Mouse (Mus musculus): ENCODE measurements around the gene Pyroxd2. TPM values are rescaled to one million over a fixed set of nuclear protein-coding genes. Genes with fewer than 3 reads are reported as not detected.

The Pyroxd2 gene
- polyA plus RNA-seq, 1 experiment from 2014 or later = 0.46 TPM

DNA sequence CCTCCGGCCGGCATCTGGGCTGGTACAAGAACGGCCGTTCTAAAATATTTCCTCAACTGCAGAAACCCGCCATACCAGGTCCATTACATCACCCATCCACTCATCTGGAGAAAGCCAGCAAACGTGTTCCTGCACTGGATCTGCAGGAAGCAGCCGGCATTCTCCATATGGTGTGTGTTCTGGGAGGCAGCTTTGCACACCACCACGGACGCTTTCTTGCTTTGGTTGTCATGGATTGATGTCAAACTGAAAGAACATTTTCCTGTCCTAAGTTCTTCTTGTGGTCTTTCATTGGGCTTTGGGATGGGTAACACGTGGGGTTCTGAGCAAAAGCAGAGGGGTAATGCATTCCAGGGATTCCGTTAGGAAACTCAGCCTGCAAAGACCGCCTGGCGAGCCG is 10.7 kb downstream of the Pyroxd2 start:
- peaks cover 26% of the 10 kb centered on the region for H3K4me1 ChIP-seq
- no peaks in the 10 kb centered on the region for H3K27me3 ChIP-seq (ENCODE audit: low read depth, poor library complexity, severe bottlenecking)
- no peak overlapping the region for H3K27ac ChIP-seq (replicated peaks)
- 83% methylated on average over 14 of the region's 14 CpGs for WGBS
- H3K36me3 ChIP-seq = no peaks in the 10 kb centered on the region
- no peak overlapping the region for H3K4me3 ChIP-seq
- H3K9me3 ChIP-seq (replicated peaks) = no peaks in the 10 kb centered on the region
- no peak for DNase-seq (ENCODE audit: low spot score)

DNA sequence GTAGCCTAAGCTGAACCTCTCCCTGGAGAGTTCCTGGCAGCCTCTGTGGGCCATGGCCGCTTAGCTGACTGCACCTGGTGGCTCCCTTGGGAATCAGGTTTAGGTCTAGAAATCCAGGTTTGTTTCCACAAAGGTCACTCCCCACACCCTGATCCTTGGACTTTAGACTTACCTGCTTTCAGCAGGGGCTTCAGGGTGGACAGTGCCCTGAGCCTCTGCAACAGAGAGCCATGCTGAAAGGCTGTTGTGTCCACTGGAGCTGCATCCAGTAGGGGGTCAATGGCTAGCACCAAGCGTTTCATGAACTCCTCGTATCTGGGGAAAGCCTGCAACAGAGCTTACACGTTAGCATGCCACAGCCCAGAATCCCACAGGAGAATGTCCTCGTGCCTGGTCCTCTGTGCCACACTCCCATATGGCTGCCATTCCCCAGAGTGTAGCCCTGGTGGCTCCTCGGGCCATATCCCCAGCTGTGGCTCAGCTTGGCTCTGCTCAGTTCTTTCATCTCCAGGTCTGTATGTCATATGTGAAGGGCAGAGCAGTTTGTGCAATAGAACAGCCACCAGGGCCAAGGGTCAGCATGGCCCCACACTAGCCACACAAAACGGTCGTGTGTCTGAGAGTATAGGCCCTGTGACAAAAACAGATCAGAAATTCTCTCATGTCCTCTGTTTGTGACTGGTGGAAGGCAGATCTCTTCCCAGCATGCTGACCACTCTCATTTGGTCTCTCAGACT is 12.2 kb downstream of the Pyroxd2 start:
- H3K36me3 ChIP-seq = no peaks in the 10 kb centered on the region
- 73% methylated on average over 8 of the region's 8 CpGs for WGBS
- H3K27me3 ChIP-seq (ENCODE audit: low read depth, poor library complexity, severe bottlenecking) = no peaks in the 10 kb centered on the region; the same call in 1 of the 2 replicates
- no peak overlapping the region for H3K4me3 ChIP-seq
- no peaks in the 10 kb centered on the region for H3K9me3 ChIP-seq (replicated peaks)
- H3K27ac ChIP-seq (replicated peaks) = no peak overlapping the region
- no peak for DNase-seq (ENCODE audit: low spot score)
- peaks cover 26% of the 10 kb centered on the region for H3K4me1 ChIP-seq

DNA sequence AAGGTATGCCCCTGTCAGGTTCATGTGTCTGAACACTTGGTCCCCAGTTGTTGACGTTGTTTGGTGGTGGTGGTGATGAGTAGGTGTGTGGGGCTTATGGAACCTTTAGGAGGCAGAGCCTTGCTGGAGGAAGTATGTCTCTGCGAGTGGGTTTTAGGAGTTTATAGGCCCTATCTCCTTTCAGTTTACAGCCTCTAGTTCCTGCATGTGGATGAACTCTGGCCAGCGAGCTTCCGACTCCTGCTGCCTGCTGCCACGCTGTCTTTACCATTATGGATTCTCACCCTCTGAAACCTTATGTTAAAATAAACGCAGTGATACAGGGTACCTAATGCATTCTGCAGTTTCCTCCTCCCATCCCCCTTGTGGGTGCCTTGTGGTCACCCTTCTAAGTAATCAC is 12.8 kb downstream of the Pyroxd2 start:
- Histone ChIP-seq H3K27me3 (ENCODE audit: low read depth, poor library complexity, severe bottlenecking) (no peaks in the 10 kb centered on the region; the same call in 1 of the 2 replicates), H3K4me3 (no peak overlapping the region), H3K9me3 (replicated peaks) (no peaks in the 10 kb centered on the region), H3K4me1 (peaks cover 21% of the 10 kb centered on the region), H3K36me3 (no peaks in the 10 kb centered on the region), H3K27ac (replicated peaks) (no peak overlapping the region)
- 92% methylated on average over 6 of the region's 6 CpGs for WGBS
- DNase-seq (ENCODE audit: low spot score) = no peak

DNA sequence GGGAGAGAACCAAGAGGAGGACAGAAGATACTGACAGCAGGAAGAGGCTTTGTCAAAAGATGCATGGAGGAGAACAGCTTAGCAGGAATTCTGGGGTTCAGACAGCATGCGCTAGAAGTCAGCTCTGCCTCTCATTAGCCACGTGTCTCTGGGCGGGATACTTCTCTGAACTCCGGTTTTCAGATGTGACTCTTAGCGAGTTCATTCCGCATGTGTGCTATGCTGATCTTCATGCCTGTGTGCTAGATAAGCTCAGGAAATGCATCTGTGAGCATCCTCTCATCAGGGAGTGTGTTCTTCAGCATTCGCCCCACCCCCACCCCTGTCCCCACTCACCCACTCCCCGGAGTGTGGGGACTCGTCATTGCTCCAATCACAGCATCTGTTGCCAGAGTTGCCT is 14.8 kb downstream of the Pyroxd2 start:
- Histone ChIP-seq H3K4me3 (no peak overlapping the region), H3K4me1 (peaks cover 19% of the 10 kb centered on the region), H3K27ac (replicated peaks) (no peak overlapping the region; the same call in 1 of the 2 replicates), H3K9me3 (replicated peaks) (no peaks in the 10 kb centered on the region), H3K27me3 (ENCODE audit: low read depth, poor library complexity, severe bottlenecking) (no peaks in the 10 kb centered on the region; the same call in 1 of the 2 replicates), H3K36me3 (no peaks in the 10 kb centered on the region)
- no peak for DNase-seq (ENCODE audit: low spot score)
- 75% methylated on average over 9 of the region's 9 CpGs for WGBS

DNA sequence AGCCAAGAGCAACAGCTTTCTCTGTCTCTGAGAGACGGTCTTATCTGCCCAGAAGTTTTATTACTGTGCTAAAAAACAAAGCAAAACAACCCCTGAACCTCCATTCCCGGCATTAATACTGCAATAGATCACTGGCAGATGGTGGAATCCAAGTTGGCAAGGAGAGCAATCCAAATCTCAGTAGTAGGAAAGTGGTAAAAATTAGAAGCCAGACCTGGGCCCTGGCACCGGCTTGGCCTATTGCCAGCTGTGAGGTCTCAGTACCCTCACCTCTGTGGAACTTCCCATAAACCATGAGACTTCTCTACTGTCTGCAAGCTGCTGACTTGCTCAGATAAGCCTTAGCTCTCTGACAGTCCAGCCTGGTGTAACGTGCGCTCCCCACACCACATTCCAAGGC is 17.6 kb downstream of the Pyroxd2 start:
- Histone ChIP-seq H3K27ac (replicated peaks) (no peak overlapping the region), H3K4me3 (no peak overlapping the region), H3K27me3 (ENCODE audit: low read depth, poor library complexity, severe bottlenecking) (no peaks in the 10 kb centered on the region; the same call in 1 of the 2 replicates), H3K9me3 (replicated peaks) (no peaks in the 10 kb centered on the region), H3K4me1 (peaks cover 24% of the 10 kb centered on the region), H3K36me3 (no peaks in the 10 kb centered on the region)
- no peak for DNase-seq (ENCODE audit: low spot score)
- WGBS = 92% methylated on average over 5 of the region's 5 CpGs

DNA sequence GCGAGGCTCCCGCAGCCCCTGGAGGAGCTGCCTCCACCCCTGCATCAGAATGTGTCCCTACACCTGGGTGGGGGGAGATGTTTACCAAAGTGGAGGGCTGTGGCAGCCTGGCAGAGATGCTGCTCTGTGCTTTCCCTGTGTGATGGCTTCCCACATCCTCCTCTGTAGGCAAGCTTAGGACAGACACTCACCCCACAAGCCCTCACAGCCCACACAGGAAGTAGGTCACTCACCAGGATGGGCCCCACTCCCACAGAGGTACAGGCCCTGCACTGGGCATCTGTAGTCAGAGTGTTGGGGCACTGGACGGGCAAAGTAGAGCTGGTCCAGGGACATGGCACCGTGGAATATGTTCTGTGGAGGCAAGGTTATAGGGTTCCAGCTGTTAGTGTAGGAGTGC is 25.2 kb downstream of the Pyroxd2 start:
- no peaks in the 10 kb centered on the region for H3K9me3 ChIP-seq (replicated peaks)
- H3K4me1 ChIP-seq = peaks cover 4% of the 10 kb centered on the region; the same call in 1 of the 2 replicates
- no peaks in the 10 kb centered on the region for H3K27me3 ChIP-seq (ENCODE audit: low read depth, poor library complexity, severe bottlenecking)
- no peak for DNase-seq (ENCODE audit: low spot score)
- H3K36me3 ChIP-seq = no peaks in the 10 kb centered on the region
- H3K4me3 ChIP-seq = no peak overlapping the region
- WGBS = 91% methylated on average over 4 of the region's 4 CpGs
- H3K27ac ChIP-seq (replicated peaks) = no peak overlapping the region

DNA sequence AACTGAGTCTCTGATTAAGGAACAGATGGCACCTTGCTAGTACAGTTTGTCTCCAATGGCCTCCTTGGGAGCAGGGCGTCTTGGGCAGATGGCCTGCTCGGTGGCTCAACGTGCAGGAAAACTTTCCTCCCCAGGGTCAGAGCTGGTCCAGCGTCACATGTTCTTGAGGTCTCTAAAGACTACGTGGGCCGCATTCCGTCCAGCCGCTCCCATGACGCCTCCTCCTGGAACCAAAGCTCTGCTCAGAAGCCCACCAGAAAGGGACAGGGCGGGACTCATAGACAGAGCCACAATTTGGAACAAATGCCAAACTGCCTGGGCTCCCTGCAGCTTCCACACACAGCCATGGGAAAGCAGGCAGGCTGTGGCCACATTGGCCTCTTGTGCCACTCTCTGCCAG is 25.8 kb downstream of the Pyroxd2 start:
- no peak for DNase-seq (ENCODE audit: low spot score)
- Histone ChIP-seq H3K4me1 (no peaks in the 10 kb centered on the region), H3K4me3 (no peak overlapping the region), H3K27me3 (ENCODE audit: low read depth, poor library complexity, severe bottlenecking) (no peaks in the 10 kb centered on the region), H3K36me3 (no peaks in the 10 kb centered on the region), H3K27ac (replicated peaks) (no peak overlapping the region), H3K9me3 (replicated peaks) (no peaks in the 10 kb centered on the region)
- WGBS = 90% methylated on average over 10 of the region's 10 CpGs

DNA sequence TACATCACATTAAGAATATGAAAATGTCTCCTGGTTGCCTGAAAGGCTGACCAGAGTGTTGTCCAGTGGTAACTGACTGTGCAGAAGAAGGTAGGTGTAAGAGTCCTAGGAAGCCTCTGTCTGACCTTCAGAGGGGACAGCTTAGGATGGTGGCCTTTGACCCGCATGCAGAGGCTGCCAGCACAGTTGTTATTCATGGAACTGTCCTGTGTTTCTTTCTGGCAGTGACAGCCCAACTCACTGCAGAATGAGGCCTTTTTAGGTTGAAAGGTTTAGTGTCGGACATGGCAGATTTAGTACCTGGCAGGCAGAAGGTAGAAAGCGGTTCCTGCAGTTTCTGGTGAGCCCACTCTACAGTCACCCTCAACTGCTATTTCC is 26.6 kb downstream of the Pyroxd2 start:
- Histone ChIP-seq H3K27ac (replicated peaks) (no peak overlapping the region), H3K9me3 (replicated peaks) (no peaks in the 10 kb centered on the region), H3K36me3 (no peaks in the 10 kb centered on the region), H3K4me3 (no peak overlapping the region), H3K27me3 (ENCODE audit: low read depth, poor library complexity, severe bottlenecking) (no peaks in the 10 kb centered on the region), H3K4me1 (no peaks in the 10 kb centered on the region)
- WGBS = 86% methylated on average over 3 of the region's 3 CpGs
- DNase-seq (ENCODE audit: low spot score) = no peak

DNA sequence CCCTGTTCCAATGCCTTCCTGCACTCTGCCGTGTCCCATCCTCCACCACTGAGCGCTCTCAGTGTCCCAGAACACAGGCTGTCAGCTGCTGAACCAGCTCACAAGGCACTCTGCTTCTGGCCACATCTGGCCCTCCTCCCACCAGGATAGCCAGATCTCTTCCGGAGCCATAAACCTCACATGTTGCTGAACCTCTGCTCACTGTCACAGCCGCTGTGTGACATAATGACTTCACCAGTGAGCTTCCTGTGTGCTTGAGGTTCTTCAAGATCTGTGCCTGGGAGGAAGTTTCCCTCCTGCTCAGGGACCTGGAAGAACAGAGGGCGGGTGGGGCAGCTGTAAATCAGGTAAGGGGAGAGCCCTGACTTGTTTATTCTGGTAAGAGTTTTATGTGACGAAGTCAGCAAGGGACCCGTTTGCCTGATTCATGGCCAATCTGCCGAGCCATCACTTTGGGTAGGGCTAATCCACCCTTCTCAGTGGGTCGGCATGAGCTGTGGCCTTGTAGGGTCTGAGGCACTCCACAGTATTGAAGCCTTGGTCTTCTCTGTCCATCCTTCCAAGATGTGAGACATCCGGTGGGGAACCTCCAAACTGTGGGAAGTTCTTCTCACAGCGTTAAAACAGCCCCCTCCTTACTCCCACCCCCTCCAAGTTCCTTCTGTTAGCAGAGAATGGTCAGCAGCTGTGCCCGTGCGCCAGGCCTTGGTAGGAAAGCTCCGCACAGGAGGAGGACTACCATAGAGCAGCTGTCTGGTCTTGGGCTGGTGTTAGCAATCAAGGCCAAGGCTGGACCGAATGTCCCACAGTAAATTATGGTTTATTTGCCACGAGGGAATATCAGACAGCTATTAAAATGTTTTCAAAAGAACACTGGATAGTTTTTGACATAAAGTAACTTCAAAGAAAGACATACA is 27.3 kb downstream of the Pyroxd2 start:
- Histone ChIP-seq H3K27ac (replicated peaks) (no peak overlapping the region; the same call in 1 of the 2 replicates), H3K36me3 (no peaks in the 10 kb centered on the region), H3K4me1 (no peaks in the 10 kb centered on the region), H3K9me3 (replicated peaks) (no peaks in the 10 kb centered on the region), H3K27me3 (ENCODE audit: low read depth, poor library complexity, severe bottlenecking) (peaks cover 3% of the 10 kb centered on the region; the same call in 1 of the 2 replicates), H3K4me3 (no peak overlapping the region)
- DNase-seq (ENCODE audit: low spot score) = no peak
- 82% methylated on average over 16 of the region's 16 CpGs for WGBS

DNA sequence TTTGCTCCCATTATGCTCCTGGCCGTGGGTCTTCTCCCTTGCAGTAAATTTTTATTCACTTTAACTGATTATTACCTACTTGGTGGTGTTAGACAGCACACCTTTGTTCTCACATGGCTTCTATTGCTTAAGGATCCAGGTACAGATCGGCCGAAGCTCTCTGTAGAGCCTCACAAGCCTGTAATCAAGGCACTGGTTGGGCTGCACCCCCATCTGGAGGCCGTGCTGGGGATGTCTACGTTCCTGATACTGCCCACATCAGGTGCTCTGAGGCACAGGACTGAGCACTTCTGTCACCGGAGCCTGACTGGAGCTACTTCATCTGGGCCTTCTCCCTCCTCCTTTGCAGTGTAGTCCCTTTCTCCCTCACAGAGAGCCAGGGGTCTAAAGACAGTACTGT is 29.3 kb downstream of the Pyroxd2 start:
- Histone ChIP-seq H3K4me1 (peaks cover 8% of the 10 kb centered on the region), H3K36me3 (no peaks in the 10 kb centered on the region), H3K4me3 (no peak overlapping the region), H3K27me3 (ENCODE audit: low read depth, poor library complexity, severe bottlenecking) (peaks cover 3% of the 10 kb centered on the region; the same call in 1 of the 2 replicates), H3K27ac (replicated peaks) (no peak overlapping the region), H3K9me3 (replicated peaks) (no peaks in the 10 kb centered on the region)
- no peak for DNase-seq (ENCODE audit: low spot score)
- WGBS = 85% methylated on average over 6 of the region's 6 CpGs

DNA sequence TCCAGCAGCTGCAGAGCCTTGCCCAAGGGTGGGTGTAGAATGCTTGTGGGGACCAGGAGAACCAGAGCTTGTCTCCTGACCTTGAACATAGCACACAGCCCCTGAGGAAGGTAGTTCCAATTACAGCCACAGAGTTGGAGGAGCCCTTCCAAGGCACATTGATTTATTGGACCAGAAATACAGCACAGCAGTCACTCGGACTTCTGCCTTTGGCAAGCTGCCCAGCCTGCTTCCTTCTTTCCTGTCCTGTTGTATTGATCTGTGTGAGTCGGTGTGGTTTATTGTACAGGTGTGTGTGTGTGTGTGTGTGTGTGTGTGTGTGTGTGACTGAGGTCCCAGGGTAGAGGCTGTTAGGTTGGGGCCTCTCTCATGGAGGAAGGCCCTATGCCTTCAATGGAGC is 30.1 kb downstream of the Pyroxd2 start:
- H3K9me3 ChIP-seq (replicated peaks) = no peaks in the 10 kb centered on the region
- DNase-seq (ENCODE audit: low spot score) = no peak
- no peak overlapping the region for H3K4me3 ChIP-seq
- H3K27ac ChIP-seq (replicated peaks) = no peak overlapping the region
- H3K27me3 ChIP-seq (ENCODE audit: low read depth, poor library complexity, severe bottlenecking) = peaks cover 3% of the 10 kb centered on the region; the same call in 1 of the 2 replicates
- 80% methylated on average over 2 of the region's 2 CpGs for WGBS
- peaks cover 8% of the 10 kb centered on the region for H3K4me1 ChIP-seq
- no peaks in the 10 kb centered on the region for H3K36me3 ChIP-seq

DNA sequence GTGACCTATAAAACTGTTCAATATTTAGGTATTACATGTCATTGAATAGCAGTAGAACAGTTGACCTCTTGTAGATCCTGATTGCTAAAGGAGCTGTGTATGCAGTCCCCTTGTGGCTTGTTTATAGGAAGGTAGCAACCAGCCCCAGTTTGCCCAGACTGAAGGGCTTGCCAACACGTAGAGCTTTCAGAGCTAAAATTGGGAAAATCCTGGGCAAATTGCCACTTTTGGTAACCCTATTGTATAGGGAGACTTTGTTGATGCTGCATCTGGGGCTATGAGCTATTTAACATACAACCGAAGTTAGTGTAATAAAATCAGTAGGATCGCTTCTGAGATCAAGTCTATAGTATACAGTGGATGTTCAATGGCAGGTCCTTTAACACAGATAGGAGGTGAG is 34.5 kb downstream of the Pyroxd2 start:
- no peak overlapping the region for H3K27ac ChIP-seq (replicated peaks)
- peaks cover 3% of the 10 kb centered on the region; the same call in 1 of the 2 replicates for H3K27me3 ChIP-seq (ENCODE audit: low read depth, poor library complexity, severe bottlenecking)
- H3K4me1 ChIP-seq = peaks cover 8% of the 10 kb centered on the region
- H3K36me3 ChIP-seq = no peaks in the 10 kb centered on the region
- no peak overlapping the region for H3K4me3 ChIP-seq
- DNase-seq (ENCODE audit: low spot score) = no peak
- WGBS = 90% methylated on average over 3 of the region's 3 CpGs
- H3K9me3 ChIP-seq (replicated peaks) = no peaks in the 10 kb centered on the region

DNA sequence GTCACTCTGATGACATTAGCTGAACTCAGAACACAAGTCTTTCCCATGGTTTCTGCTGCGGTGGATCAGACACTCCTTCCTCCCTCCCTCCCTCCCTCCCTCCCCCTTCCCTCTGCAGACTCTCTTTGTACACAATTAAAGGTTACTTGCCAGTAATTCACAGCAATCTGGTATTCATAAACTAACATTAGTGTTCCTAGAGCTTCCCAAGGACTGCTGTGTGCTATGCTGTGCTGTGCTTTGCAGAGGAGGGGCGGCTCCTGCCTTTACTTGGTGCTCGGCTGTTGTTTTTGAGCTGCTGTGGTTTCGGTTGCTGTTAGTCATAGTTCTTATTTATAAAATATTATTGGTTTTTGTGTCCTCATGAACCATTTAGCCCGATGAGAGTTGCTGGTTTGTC is 34.9 kb downstream of the Pyroxd2 start:
- no peak overlapping the region for H3K4me3 ChIP-seq
- WGBS = 83% methylated on average over 5 of the region's 5 CpGs
- H3K9me3 ChIP-seq (replicated peaks) = no peaks in the 10 kb centered on the region
- peaks cover 8% of the 10 kb centered on the region for H3K4me1 ChIP-seq
- peaks cover 3% of the 10 kb centered on the region; the same call in 1 of the 2 replicates for H3K27me3 ChIP-seq (ENCODE audit: low read depth, poor library complexity, severe bottlenecking)
- no peaks in the 10 kb centered on the region for H3K36me3 ChIP-seq
- H3K27ac ChIP-seq (replicated peaks) = no peak overlapping the region
- DNase-seq (ENCODE audit: low spot score) = no peak

All from midbrain, embryonic 10.5 days (tissue).